ENCODE assay signal across 35 mouse cellular contexts in genomic region chr5:103242430-103242829, GRCm38 (mm10). TPM values are rescaled to one million over a fixed set of nuclear protein-coding genes. Genes with fewer than 3 reads are reported as not detected.
"Had no signal": no experiment of that assay in that cellular context is flagged by ENCODE, and none has a peak within 500 bp of the region (broad histone marks: within the 10 kb centered on the region; RNA-seq: fewer than 3 reads in every experiment).

No protein-coding gene starts in this region.

- H3K36me3 ChIP-seq: limb, embryonic 10.5 days; limb, embryonic 12.5 days; limb, embryonic 13.5 days; limb, embryonic 15.5 days; liver, embryonic 13.5 days; liver, embryonic 15.5 days; lung, embryonic 15.5 days; midbrain, embryonic 12.5 days; midbrain, embryonic 13.5 days; midbrain, embryonic 15.5 days; neural tube, embryonic 12.5 days; neural tube, embryonic 13.5 days had no signal

- DNase-seq: left cerebral cortex, postnatal 4 days; liver; liver, embryonic 13.5 days; liver, postnatal 0 days; lung, adult 18-20 months; lung, adult 2 months; lung, embryonic 14.5 days; lung, postnatal 10 days; lung, postnatal 14 days; lung, postnatal 36 days; lung, postnatal 4 days; midbrain, embryonic 14.5 days had no signal

- H3K4me2 ChIP-seq: limb, embryonic 12.5 days; limb, embryonic 13.5 days; limb, embryonic 15.5 days; liver, embryonic 11.5 days; liver, embryonic 13.5 days; liver, embryonic 15.5 days; lung, embryonic 14.5 days; lung, embryonic 15.5 days; midbrain, embryonic 12.5 days; midbrain, embryonic 13.5 days; midbrain, embryonic 15.5 days; neural tube, embryonic 12.5 days; neural tube, embryonic 13.5 days had no signal

- H3K4me3 ChIP-seq: left cerebral cortex, adult 2 months; limb, embryonic 10.5 days; limb, embryonic 12.5 days; limb, embryonic 13.5 days; limb, embryonic 15.5 days; liver, embryonic 13.5 days; liver, embryonic 15.5 days; lung, embryonic 15.5 days; megakaryocyte, embryonic 14.5 days; midbrain, embryonic 12.5 days; midbrain, embryonic 13.5 days; midbrain, embryonic 15.5 days; neural tube, embryonic 12.5 days; neural tube, embryonic 13.5 days had no signal

- H3K9me3 ChIP-seq: limb, embryonic 10.5 days; limb, embryonic 13.5 days; limb, embryonic 15.5 days; liver, embryonic 13.5 days; liver, embryonic 15.5 days; lung, embryonic 15.5 days; midbrain, embryonic 12.5 days; midbrain, embryonic 15.5 days; neural tube, embryonic 12.5 days; neural tube, embryonic 13.5 days had no signal

- H3K9ac ChIP-seq: limb, embryonic 12.5 days; limb, embryonic 13.5 days; limb, embryonic 15.5 days; liver, embryonic 13.5 days; liver, embryonic 14.5 days; liver, embryonic 15.5 days; liver, postnatal 0 days; lung, embryonic 14.5 days; lung, embryonic 15.5 days; midbrain, embryonic 12.5 days; midbrain, embryonic 13.5 days; midbrain, embryonic 15.5 days; neural tube, embryonic 12.5 days; neural tube, embryonic 13.5 days had no signal

- ATAC-seq: liver, postnatal 0 days; lung, postnatal 0 days; midbrain, embryonic 13.5 days; midbrain, embryonic 15.5 days; midbrain, embryonic 16.5 days had no signal

- H3K27me3 ChIP-seq: limb, embryonic 12.5 days; limb, embryonic 13.5 days; limb, embryonic 15.5 days; liver, embryonic 13.5 days; liver, embryonic 15.5 days; lung, embryonic 15.5 days; megakaryocyte, embryonic 14.5 days; midbrain, embryonic 12.5 days; midbrain, embryonic 13.5 days; midbrain, embryonic 15.5 days; neural tube, embryonic 12.5 days; neural tube, embryonic 13.5 days had no signal

- H3K4me1 ChIP-seq: limb, embryonic 10.5 days; limb, embryonic 12.5 days; limb, embryonic 13.5 days; limb, embryonic 15.5 days; liver, embryonic 13.5 days; liver, embryonic 15.5 days; lung, embryonic 15.5 days; megakaryocyte, embryonic 14.5 days; midbrain, embryonic 12.5 days; midbrain, embryonic 13.5 days; midbrain, embryonic 15.5 days; neural tube, embryonic 12.5 days; neural tube, embryonic 13.5 days had no signal

- H3K27ac ChIP-seq: left cerebral cortex, adult 2 months; limb, embryonic 10.5 days; limb, embryonic 12.5 days; limb, embryonic 13.5 days; limb, embryonic 15.5 days; liver, embryonic 13.5 days; liver, embryonic 14.5 days; liver, embryonic 15.5 days; lung, embryonic 15.5 days; macrophage; midbrain, embryonic 12.5 days; midbrain, embryonic 13.5 days; midbrain, embryonic 15.5 days; neural tube, embryonic 12.5 days; neural tube, embryonic 13.5 days had no signal

RNA-seq across cellular contexts. Expression of gene Mapk10, which starts 31.3 kb away (rescaled TPM):
- total RNA-seq: megakaryocyte progenitor cell, adult 5-6 weeks; megakaryocyte, adult 5-6 weeks; megakaryocyte-erythroid progenitor cell, adult 5-6 weeks; monocyte, adult 5-6 weeks had no signal
- polyA plus RNA-seq: liver, embryonic 16.5 days; liver, postnatal 0 days; macrophage had no signal
